Mouse (Mus musculus) cerebellum, adult 8-10 months (tissue): ENCODE data around the gene Cul5.

Source experiments
- DNase-seq: peaks from one replicate; pipeline ENCODE4 v3.0.0; 2022

Gene Cul5

DNA sequence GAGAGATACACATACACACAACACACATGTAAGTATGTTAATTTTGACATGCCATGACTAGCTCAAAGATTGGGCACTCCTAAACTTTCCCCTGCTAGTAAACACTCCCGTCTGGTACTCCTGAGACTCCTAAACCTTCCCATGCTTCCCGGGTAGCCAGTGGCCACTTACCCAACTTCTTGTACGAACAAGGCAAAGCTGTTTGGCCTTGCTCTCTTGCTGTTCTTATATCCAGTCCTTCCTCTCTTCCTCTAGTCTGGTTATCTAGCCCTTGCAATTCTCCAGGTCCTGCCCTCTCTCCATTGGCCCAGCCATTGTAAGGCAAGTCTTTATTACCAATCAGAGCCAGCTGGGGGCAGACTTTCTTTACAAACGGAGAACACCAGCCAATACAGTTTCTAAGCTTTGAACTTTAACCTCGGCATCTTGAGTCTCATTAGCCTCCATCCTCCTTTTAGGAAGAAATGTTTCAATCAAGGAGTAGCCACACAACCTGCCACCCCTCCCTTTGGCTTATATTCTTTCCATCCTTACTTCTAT is at the start of gene Cul5:
Gene Cul5, minus strand, starts transcription at position 335 of the 540 bp plus-strand sequence.
- DNase-seq: no peak

DNA sequence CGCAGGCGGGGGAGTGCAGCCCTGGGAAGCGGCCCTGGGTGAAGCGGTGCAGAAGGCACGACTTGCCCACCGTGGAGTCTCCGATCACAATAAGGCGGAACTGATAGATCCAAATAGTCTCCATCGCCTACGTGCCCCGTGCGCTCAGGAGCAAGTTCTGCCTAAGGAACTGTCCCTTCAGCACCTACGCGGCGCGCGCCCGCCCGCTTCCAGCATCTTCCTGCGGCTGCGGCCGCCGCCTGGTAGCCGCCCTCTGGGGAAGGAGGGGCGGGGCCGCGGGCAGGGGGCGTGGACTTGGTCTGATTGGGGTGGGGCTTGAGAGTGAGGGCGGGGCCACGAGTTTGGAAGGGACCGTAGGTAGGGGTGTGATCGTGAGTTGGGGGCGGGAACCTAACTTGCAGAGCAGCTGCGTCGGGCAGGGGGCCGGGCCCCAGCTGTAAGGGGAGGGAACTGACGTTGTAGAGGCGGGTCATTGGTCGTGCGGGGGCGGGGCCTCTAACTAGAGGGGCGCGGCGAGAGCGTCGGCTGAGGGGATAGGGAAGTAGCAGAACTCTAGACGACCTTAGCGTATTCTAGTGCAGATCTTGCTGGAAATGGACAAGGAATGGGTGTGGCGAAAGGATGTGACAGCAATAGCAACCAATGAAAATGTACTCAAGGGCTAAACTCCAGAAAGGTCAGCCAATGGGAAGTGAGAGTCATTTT is 36.3 kb upstream of the Cul5 start, which contains the start of gene Rab39:
Gene Rab39, minus strand, starts transcription at position 241 of the 705 bp plus-strand sequence.
- peak; percentile 20 for DNase-seq

DNA sequence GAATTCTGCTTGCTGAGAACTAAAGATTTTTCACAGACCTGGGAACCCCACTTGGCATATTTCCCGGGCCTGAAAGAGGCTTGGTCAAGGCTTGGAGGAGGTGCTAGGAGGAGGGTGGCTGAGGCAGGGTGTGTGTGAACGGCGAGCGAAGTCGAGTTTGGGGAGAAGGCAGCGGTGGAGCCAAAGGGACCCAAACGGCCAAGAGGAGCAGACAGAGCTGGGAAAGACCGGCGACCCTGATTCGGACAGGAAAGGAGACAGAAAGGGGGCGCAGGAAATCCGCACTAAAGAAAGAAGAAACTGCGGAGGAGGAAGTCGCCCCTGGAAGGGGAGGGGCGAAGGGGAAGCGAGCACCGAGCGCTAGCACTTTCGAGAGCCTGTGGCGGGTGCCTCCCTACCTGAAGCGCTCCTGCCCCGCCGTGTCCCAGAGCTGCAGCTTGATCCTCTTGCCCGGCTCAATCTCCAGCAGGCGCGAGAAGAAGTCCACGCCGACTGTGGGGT is 35.7 kb upstream of the Cul5 start:
- peak; percentile 3 for DNase-seq

DNA sequence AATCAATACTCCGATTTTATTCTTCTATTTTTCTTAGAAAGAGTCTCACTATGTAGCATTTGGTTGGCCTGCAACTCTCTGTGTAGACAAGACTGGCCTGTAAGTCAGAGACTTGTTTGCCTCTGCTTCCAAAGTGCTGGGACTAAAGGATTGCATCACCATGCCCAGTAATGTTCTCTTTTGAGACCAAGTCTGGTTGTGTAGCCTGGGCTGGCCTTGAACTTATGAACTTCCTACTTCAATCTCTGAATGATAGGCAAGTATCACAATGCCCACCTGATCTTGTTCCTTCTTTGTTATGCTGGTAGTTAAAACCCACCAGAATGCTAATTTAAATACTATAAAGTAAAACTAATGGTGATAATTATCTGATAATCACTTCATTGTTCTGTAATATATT is 33.2 kb upstream of the Cul5 start:
- DNase-seq: no peak

DNA sequence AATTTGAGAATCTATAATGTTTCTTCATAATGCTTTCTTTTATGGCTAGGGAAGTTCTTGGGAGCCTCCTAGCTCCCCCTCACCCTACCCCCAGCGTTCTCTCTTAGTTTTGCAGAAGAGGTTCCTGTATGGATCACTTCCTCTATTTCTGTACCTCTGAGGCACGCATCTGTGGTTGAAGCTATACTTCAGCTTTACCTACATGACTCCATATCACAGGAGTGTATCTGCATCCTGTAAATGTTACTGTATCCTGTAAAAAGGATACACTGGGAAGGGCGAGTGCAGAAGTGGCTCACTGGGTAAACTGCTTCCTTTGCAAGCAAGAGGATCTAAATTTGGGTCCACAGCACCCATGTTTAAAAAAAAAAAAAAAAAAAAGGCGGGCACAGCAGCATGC is 30.7 kb upstream of the Cul5 start:
- DNase-seq: no peak

DNA sequence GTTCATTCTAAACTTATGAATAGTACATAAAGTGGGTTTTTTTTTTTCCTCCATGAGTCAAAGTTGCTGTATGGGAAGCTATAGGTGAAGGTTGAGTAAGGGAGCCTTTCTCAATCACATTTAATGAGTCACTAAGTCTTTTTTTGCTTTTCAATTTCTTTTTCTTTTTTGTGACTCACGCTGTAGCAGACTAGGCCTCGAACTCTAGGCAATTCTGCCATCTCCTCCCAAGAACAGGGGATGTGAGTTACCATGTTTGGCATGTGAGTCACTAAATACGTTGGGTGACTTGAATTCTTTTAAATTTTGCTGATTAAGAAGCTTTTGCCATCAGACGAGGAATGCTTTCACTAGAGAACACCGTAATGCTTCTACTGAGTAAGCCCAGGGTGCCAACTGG is 26.0 kb upstream of the Cul5 start:
- DNase-seq: no peak

DNA sequence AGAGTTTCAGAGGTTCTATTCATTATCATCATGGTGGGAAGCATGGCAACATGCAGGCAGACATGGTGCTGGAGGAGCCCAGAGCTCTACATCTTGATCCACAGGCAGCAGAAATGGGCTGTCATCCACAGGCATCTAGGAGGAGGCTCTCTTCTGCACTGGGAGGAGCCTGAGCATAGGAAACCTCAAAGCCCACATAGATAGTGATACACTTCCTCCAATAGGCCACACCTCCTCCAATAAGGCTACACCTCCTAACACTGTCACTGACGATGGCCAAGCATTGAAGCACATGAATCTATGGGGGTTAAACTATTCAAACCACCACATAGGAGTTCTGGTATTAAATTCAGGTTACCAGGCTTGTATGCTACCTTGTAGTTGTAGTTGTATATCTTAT is 23.9 kb upstream of the Cul5 start:
- DNase-seq: no peak

DNA sequence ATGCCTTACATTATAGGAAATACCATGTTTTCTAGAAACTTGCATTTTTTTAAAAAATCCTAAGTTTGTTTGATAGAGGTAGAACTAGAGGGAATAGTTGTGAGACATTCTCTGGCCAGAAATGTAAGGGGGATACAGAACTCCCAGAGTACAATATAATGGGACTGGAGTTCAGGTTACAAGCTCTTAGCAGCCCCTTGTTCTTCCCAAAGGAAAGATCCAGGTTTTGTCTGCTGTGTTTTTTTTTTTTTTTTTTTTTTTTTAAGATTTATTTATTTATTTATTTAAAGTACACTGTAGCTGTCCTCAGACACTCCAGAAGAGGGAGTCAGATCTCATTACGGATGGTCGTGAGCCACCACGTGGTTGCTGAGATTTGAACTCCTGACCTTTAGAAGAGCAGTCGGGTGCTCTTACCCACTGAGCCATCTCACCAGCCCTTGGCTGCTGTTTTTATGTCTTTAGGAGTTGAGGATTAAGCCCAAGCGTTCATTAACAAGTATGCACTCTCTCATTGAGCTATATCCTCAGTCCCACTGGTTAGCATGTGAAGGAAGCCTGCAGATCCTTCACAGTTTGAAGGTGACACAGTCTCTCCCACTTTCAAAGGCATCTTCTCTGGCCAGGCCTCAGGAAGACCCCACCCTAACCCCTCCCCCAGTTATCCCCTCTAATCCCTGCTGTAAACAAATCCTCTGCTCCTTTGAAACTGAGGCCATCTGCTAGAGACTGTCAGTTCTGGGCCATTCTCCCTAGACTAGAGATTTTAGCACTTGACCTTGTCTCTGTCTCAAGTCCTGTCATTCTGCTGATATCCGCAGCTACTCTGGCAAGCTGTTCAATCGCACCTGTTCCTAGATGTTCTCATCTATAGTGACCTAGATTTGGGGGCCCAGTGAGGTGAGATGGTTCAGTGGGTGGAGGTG is 22.2 kb upstream of the Cul5 start:
- DNase-seq: no peak

DNA sequence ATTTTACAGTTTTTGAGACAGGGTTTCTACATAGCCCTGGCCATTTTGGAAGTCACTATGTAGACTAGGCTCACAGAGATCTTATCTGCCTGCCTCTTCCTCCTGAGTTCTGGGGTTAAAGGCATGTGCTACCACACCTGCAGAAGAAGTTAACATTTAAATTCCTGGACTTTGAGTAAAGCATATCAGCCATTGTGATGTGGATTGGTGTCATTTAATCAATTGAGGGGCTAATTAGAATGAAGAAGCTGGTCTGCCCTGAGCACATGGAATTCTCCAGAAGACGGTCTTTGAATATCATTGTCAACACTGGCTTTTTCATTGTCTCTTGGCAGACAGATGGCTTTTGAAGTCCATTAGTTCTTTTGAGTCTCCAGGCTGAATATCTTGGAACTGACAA is 11.0 kb upstream of the Cul5 start:
- DNase-seq: no peak

DNA sequence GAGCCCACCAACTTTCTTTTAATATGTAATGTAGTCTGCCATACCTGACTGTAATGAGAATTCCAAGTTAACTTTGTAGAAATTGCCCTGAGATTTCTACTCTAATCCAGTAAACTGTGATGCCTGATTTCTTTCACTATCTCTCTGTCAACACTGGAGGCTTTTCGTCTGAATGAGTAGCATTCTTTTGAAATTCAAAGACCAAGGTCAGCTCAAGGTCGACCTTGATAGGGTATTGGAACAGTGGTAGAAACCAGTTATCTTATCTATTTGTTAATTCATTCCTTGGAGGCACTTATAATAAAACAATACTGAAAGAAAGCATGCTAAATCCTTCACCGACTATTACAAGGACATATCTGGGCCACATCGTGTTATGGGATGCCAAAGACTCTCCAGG is 7.1 kb upstream of the Cul5 start:
- DNase-seq: no peak

DNA sequence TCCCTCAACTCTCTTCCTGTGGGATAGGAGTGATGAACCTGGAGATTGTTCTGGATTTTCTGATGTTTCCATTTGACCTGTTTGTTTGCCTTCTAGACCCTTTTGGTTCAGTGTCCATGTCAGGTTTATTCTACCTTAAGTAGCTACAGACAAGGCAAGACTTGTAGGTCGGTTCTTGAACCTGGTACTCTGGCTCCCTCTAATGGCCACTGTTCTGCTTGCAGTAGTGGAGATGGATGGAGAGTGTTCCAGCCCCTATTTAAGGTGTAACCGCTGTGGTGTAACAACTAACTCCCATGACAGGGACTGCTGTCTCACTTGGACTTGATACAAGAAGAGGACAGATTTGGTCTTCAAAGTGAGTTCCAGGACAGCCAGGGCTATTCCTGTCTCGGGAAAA is 3.8 kb upstream of the Cul5 start:
- DNase-seq: peak; percentile 76

DNA sequence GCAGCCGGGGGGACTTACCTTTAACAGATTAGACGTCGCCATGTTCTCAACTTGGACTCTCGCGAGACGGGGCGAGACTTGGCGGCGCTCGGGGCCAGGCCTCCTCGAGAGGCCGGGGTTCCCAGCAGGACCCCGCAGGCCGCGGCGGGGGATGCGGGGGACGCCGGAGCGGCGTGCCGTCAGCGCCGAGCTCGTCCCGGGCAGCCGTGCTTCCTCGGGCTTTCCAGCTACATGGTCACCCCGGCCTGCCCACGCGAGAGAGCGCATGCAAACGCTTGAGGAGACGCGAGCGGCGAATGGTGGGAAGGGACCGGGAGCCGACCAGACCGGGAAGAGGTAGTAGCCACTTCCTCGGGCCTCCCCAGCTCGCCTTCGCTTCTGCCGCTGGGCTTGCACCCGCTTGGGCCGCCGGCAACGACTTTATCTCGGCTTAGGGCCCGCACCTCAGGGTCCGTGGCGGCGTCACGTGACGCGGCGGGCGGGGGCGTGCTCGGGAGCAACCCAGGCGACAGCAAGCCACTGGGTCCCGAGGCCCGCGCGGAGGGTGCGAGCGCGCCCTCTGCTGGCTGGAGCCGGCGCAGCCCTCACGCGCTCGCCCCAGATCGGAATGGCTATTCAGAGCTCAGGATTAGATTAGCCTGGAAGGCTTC is 2.7 kb downstream of the Cul5 start:
- peak; percentile 92 for DNase-seq

DNA sequence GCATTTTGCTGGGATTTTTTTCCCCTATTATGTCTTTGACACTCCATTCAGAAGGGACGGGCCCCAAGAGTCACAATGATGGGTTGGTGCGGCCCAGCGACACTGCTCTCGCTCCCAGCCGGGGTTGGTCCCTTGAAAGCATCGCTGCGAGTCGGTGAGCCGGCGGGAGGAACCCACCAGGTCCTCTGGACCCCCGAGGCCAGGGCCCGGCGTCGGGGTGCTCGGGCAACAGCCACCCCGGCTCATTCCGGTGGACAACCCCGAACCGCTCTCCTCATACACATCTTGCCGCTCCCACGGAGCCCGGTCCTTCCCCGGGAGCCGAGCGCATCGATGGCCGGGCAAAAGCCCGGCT is 3.2 kb downstream of the Cul5 start:
- no peak for DNase-seq

DNA sequence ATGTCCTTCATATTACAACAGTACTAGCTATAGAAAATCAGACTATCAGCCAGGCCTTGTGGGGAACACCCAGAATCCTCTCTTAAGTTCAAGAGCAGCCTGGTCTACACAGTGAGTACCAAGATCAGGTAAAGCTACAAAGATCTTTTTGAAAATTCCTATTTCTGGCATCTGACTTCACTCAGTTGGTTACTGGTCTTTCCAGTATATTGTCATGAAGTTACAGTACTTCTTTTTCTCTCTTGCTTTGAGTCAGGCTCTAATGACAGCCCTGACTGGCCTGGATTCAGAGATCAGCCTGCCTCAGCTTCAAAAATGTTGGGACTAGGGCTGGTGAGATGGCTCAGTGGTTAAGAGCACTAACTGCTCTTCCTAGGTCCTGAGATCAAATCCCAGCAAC is 4.4 kb downstream of the Cul5 start:
- DNase-seq: no peak

DNA sequence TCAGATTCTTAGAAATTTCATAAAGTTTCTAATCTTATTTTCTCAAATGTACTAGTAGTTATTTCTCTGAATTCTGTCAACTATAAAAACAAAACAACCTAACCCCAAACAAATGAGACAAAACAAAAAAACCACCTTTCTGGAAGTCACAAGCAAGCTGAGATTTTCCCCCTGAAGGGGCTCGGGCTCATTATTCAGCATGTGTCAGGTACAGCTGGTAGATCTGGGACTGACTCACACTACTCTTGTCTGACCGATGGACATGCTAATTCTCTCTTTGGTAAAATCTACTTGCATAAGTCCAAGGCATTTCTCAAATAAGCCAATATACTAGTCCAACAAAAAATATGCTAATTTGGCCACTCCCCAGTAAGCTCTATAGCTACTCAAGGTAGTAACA is 5.0 kb downstream of the Cul5 start:
- DNase-seq: no peak

DNA sequence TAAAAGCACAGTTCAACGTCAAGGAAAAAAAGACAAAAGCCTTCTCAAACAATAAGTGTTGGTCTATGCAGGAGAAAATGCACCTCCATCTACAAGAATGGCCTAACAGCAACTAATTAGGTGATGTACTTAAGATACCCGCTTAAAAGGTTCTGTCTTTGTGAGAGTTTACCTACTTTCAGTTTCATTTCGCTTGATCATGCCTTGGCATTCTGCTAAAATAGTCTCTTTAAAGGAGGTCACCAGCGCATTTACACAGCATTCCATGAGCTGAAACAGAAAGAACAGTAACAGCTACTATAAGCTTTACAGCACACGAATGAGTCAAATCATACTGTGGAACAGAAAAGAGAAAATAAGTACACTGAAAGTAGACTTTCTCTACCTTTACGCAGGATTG is 35.0 kb downstream of the Cul5 start:
- DNase-seq: no peak

DNA sequence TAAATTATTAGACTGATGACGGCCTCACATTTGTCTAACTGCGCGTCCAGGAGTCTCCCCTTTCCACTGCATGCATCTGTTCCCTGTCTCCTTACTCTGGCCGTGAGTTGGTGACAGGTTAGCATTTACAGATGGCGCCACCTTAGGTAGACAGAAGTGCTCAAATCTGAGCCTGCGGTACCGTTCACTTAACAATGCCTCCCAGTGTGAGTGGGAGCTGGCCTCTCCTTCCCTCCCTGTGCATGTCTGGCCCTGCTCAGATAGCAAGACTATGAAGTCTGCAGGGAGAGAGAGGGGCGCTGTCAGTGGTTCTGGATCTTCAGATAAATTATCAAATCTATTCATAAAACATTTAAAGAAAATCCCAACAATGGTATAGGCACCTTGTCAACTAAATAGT is 54.6 kb downstream of the Cul5 start:
- no peak for DNase-seq

DNA sequence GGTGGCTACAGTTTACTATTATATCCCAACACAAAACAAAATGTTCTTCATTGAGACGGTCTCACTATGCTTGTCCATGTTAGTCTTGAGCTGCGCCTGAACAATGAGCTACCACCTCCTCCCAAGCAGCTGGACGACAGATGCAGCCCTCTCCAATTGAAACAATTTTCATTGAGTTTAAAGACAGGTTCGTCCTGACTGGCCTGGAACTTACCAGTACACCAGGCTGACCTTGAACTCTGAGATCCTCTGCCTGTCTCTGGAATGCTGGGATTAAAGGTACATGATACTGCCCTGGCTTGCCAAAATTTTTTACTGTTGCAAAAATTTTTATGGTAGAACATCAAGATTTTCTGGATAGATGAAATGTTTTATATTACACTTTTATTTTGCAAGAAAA is 55.5 kb downstream of the Cul5 start:
- no peak for DNase-seq

DNA sequence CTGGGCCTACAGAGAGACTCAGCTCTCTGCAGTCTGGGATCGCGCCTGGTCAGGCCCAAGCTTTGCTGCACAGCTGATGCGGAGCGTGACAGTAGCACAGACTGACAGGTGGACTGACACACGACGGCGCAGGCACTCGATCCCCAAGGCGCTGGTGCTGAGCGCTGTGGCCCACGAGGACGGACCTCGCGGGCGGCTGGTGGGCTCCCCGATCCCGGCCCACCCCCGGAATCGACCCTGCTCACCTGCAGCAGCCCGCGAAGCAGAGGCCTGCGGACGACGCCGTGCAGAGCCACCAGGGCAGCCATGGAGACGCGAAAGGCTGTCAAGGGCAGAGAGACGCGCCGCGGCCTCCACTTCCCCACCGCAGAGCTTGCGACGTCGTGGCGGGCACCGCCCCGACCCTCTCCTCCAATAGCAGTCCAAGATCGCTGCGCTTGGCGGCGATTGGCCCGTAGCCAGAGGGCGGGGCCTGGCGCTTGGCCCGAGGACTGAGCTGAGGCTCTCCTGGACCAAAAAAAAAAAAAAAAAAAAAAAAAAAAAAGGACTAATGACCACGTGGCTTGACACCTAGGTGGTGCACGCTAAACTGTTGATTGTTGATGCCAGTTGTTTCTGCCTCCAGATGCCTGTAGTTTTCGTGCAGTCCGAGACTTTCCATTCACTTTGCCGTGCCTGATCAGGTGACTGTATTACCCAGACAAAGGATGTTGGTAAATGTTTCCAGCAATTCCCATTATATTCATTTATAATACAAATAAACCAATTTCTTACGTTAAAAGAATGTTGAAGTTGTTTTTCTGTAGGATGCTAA is 59.6 kb downstream of the Cul5 start, which contains the start of gene Acat1:
Gene Acat1, minus strand, starts transcription at position 415 of the 814 bp plus-strand sequence.
- peak; percentile 91 for DNase-seq

DNA sequence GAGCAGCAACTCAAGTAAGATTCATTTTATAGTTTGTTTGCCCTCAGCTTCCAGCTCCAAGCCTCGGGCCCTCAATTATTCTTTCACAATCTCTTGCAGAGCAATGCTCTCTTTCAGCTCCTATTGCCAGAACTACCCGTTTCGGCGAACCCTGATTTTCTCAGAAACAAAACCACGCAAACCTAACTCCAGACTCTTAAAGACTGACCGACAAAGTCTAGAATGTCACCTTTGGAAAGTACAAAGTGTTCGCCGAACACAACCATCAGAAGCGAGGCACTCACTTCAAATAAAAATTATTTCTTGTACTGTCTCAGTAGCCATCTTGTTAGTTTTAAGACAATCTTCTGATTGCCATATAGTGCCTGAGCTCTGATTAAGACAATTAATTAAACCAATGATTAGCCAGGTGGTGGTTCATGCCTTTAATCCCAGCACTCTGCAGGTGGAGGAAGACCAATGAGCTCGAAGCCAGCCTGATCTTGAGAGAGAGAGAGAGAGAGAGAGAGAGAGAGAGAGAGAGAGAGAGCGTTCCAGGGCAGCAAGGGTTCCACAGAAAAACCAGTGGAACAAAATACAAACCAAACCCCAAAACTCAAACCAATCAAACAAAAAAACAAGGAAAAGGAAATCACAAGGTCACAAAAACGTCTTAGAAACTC is 60.4 kb downstream of the Cul5 start:
- DNase-seq: peak; percentile 17

DNA sequence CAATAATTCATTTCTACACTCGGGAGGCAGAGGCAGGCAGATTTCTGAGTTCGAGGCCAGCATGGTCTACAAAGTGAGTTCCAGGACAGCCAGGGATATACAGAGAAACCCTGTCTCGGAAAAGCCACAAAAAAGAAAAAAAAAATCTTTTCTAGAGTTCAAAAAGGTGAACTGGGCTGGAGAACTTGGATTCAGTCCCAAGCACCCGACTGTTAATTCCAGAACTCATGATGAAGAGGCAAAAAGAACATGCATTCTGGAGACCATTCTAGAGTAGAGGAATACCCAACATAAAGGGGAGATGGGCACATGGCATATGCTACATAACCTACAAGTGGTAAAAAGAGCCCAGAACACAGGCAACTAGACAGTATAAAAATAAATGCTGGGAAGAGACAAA is 62.0 kb downstream of the Cul5 start:
- DNase-seq: no peak

DNA sequence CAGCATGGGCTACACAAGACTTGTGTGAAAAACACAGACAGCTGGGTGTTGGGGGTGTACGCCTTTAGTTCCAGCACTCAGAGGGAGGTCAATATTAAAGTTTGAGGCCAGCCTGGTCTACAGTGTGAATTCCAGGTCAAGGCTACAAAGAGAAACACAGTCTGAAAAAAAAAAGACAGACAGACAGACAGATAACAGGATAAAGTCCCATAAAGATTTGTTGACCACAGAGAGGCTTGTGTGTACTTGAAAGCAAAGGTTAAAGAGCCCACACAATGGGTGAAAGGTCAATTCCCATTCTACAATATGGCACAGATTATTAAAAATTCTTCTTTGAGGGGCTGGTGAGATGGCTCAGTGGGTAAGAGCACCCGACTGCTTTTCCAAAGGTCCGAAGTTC is 62.6 kb downstream of the Cul5 start:
- DNase-seq: no peak
